Mouse (Mus musculus) heart, embryonic 14.5 days (tissue): ENCODE data around the gene Rab22a. TPM values are rescaled to one million over a fixed set of nuclear protein-coding genes. Genes with fewer than 3 reads are reported as not detected.

Source experiments
- ATAC-seq: fragments of 200-750 bp; cut with Nextera tagmentation; 2 replicates; pipeline ENCODE4 v1.8.0; 2017; ENCODE audit warnings: low read depth, moderate TSS enrichment; ENCODE audit not compliant: insufficient number of reproducible peaks, insufficient read depth, low FRiP score
- H3K27ac ChIP-seq, 2 experiments: fragments of 200-500 bp in 1 of 2; fragments of 300-500 bp in 1 of 2; sonication (generic) in 1 of 2; replicated peaks in 1 of 2; 2 replicates each; pipeline ENCODE4 v1.5.1; 2012 to 2014; ENCODE audit warnings: low read depth in 2 of 2, low read length in 2 of 2, control low read depth in 1 of 2, mild to moderate bottlenecking in 1 of 2, mixed read lengths in 1 of 2; ENCODE audit not compliant: control insufficient read depth in 1 of 2, insufficient read depth in 1 of 2
- H3K27me3 ChIP-seq: fragments of 300-500 bp; sonication (generic); 2 replicates; pipeline ENCODE4 v1.6.1; 2014; ENCODE audit warnings: mild to moderate bottlenecking, low read length, control low read depth; ENCODE audit not compliant: control insufficient read depth, insufficient read depth
- H3K36me3 ChIP-seq: fragments of 300-500 bp; sonication (generic); 2 replicates; pipeline ENCODE4 v1.6.1; 2014; ENCODE audit warnings: mild to moderate bottlenecking, control low read depth, low read length, mixed read lengths; ENCODE audit not compliant: control insufficient read depth, insufficient read depth
- H3K4me1 ChIP-seq, 2 experiments: fragments of 200-500 bp in 1 of 2; fragments of 300-500 bp in 1 of 2; sonication (generic) in 1 of 2; 2 replicates each; pipeline ENCODE4 v1.6.1; 2012 to 2014; ENCODE audit warnings: low read length in 2 of 2, control low read depth in 1 of 2, mixed read lengths in 1 of 2; ENCODE audit not compliant: control insufficient read depth in 2 of 2, insufficient read depth in 2 of 2
- H3K4me2 ChIP-seq: fragments of 300-500 bp; sonication (generic); 2 replicates; pipeline ENCODE4 v1.6.1; 2014; ENCODE audit warnings: mild to moderate bottlenecking, low read length
- H3K4me3 ChIP-seq, 2 experiments: fragments of 200-500 bp in 1 of 2; fragments of 300-500 bp in 1 of 2; sonication (generic) in 1 of 2; 2 replicates each; pipeline ENCODE4 v1.5.1; 2012 to 2014; ENCODE audit warnings: low read length in 2 of 2, mild to moderate bottlenecking in 2 of 2, control low read depth in 1 of 2, low read depth in 1 of 2, moderate library complexity in 1 of 2; ENCODE audit not compliant: control insufficient read depth in 1 of 2, insufficient read depth in 1 of 2
- H3K9ac ChIP-seq: fragments of 300-500 bp; sonication (generic); 2 replicates; pipeline ENCODE4 v1.6.1; 2014; ENCODE audit warnings: mild to moderate bottlenecking, low read length
- H3K9me3 ChIP-seq: fragments of 300-500 bp; sonication (generic); 2 replicates; pipeline ENCODE4 v1.6.1; 2016; ENCODE audit warnings: low read length, control low read depth; ENCODE audit not compliant: control insufficient read depth
- WGBS: fragments of 180-500 bp; shearing (Covaris S2); extraction: QIAGEN DNeasy Blood & Tissue Kit; methylation state at CpG from one replicate; pipeline ENCODE4 v1.1.7; 2014; 5-methylcytosine and 5-hydroxymethylcytosine counted together
- polyA plus RNA-seq: library from polyadenylated mRNA; unstranded; fragments of >200 nt; fragmentation: Nextera tagmentation; extraction: Ambion mirVana; gene quantifications from 2 replicates; pipeline ENCODE4 v1.2.1, GENCODE M21; 2014

Gene Rab22a
- polyA plus RNA-seq, 1 experiment from 2014 or later = 32.9 TPM

- H3K4me2 ChIP-seq = no peak overlapping the region
- H3K9me3 ChIP-seq = no peaks in the 10 kb centered on the region
- no peak for ATAC-seq
- H3K9ac ChIP-seq = no peak overlapping the region
- H3K27me3 ChIP-seq = no peaks in the 10 kb centered on the region
- H3K36me3 ChIP-seq = peaks cover 43% of the 10 kb centered on the region
- H3K4me1 ChIP-seq = peaks cover 8 to 16% of the 10 kb centered on the region in 2 experiments
- 93% methylated on average over 5 of the region's 5 CpGs for WGBS
- no peak overlapping the region for H3K4me3 ChIP-seq
- no peak overlapping the region for H3K27ac ChIP-seq
These were observed 27.8 kb downstream of the Rab22a start for GRCm38 (mm10) chr2:173687363-173687762.

- no peaks in the 10 kb centered on the region for H3K27me3 ChIP-seq
- H3K9me3 ChIP-seq = no peaks in the 10 kb centered on the region
- H3K4me2 ChIP-seq = no peak overlapping the region
- no peak overlapping the region for H3K9ac ChIP-seq
- no peak overlapping the region for H3K4me3 ChIP-seq
- H3K4me1 ChIP-seq = peaks cover 3 to 12% of the 10 kb centered on the region in 2 experiments; a peak in 3 of 4 replicates
- no peak for ATAC-seq
- no peak overlapping the region for H3K27ac ChIP-seq
- peaks cover 38% of the 10 kb centered on the region for H3K36me3 ChIP-seq
These were observed 30.3 kb downstream of the Rab22a start for GRCm38 (mm10) chr2:173689835-173690234.

- no peak overlapping the region for H3K9ac ChIP-seq
- no peak for ATAC-seq
- no peaks in the 10 kb centered on the region for H3K27me3 ChIP-seq
- peaks cover 57% of the 10 kb centered on the region for H3K36me3 ChIP-seq
- no peak overlapping the region for H3K4me3 ChIP-seq
- H3K9me3 ChIP-seq = no peaks in the 10 kb centered on the region
- 87% methylated on average over 6 of the region's 6 CpGs for WGBS
- H3K27ac ChIP-seq = no peak overlapping the region
- H3K4me1 ChIP-seq = peaks cover 3 to 12% of the 10 kb centered on the region in 2 experiments; a peak in 3 of 4 replicates
- no peak overlapping the region for H3K4me2 ChIP-seq
These were observed 32.2 kb downstream of the Rab22a start for GRCm38 (mm10) chr2:173691748-173692147.

GRCm38 (mm10) chr2:173692693-173693092 is 33.1 kb downstream of the Rab22a start:
- WGBS = 21% methylated on average over 2 of the region's 2 CpGs

GRCm38 (mm10) chr2:173698850-173699249 is 39.3 kb downstream of the Rab22a start:
- no peak overlapping the region for H3K27ac ChIP-seq
- no peak overlapping the region for H3K4me2 ChIP-seq
- ATAC-seq = no peak
- 52% methylated on average over 3 of the region's 3 CpGs for WGBS
- no peaks in the 10 kb centered on the region for H3K9me3 ChIP-seq
- no peaks in the 10 kb centered on the region for H3K27me3 ChIP-seq
- no peak overlapping the region for H3K4me3 ChIP-seq
- peaks cover 84% of the 10 kb centered on the region for H3K36me3 ChIP-seq
- no peak overlapping the region for H3K9ac ChIP-seq
- H3K4me1 ChIP-seq = peaks cover 13 to 19% of the 10 kb centered on the region in 2 experiments

More at GRCm38 (mm10) chr2:173692693-173693092, 33.1 kb downstream of the Rab22a start:
- no peak overlapping the region for H3K4me3 ChIP-seq
- H3K27me3 ChIP-seq = no peaks in the 10 kb centered on the region
- no peak overlapping the region for H3K4me2 ChIP-seq
- peak overlapping the region in 1 of 2 experiments; percentile 51; a peak in 1 of 4 replicates for H3K27ac ChIP-seq
- H3K9me3 ChIP-seq = no peaks in the 10 kb centered on the region
- peaks cover 67% of the 10 kb centered on the region for H3K36me3 ChIP-seq
- peak; percentile 68 for ATAC-seq
- H3K9ac ChIP-seq = no peak overlapping the region
- H3K4me1 ChIP-seq = peaks cover 3 to 12% of the 10 kb centered on the region in 2 experiments; a peak in 3 of 4 replicates

- H3K4me1 ChIP-seq = peaks cover 18 to 31% of the 10 kb centered on the region in 2 experiments
- peak overlapping the region; percentile 67 to 75 for H3K27ac ChIP-seq
- 53% methylated on average over 16 of the region's 16 CpGs for WGBS
- peak; percentile 48; the same call in 1 of the 2 replicates for ATAC-seq
- peak overlapping the region; percentile 5; the same call in 1 of the 2 replicates for H3K9ac ChIP-seq
- H3K36me3 ChIP-seq = peaks cover 77% of the 10 kb centered on the region
- no peaks in the 10 kb centered on the region for H3K27me3 ChIP-seq
- H3K9me3 ChIP-seq = no peaks in the 10 kb centered on the region
- no peak overlapping the region for H3K4me3 ChIP-seq
- peak overlapping the region; percentile 21 for H3K4me2 ChIP-seq
These were observed 42.7 kb downstream of the Rab22a start for GRCm38 (mm10) chr2:173702096-173702866.

GRCm38 (mm10) chr2:173702867-173703237 is 43.3 kb downstream of the Rab22a start:
- Histone ChIP-seq H3K4me3 (no peak overlapping the region), H3K9ac (0 out of 2 replicates have a peak overlapping the region, but pooled peaks have one; percentile 5), H3K9me3 (no peaks in the 10 kb centered on the region), H3K4me1 (peaks cover 18 to 31% of the 10 kb centered on the region in 2 experiments), H3K4me2 (no peak overlapping the region), H3K27ac (peak overlapping the region; percentile 67 to 75), H3K27me3 (no peaks in the 10 kb centered on the region), H3K36me3 (peaks cover 74% of the 10 kb centered on the region)
- ATAC-seq = peak; percentile 36; the same call in 1 of the 2 replicates
- WGBS = 78% methylated on average over 12 of the region's 12 CpGs
